Mouse (Mus musculus) central nervous system, embryonic 18 days (tissue): ENCODE measurements around the gene Serpinf2. TPM values are rescaled to one million over a fixed set of nuclear protein-coding genes. Genes with fewer than 3 reads are reported as not detected.

Source experiments
- polyA plus RNA-seq: library from polyadenylated mRNA; depleted of rRNA; stranded (reverse); fragments of >200 nt; gene quantifications from 2 replicates; pipeline ENCODE4 v1.2.3, GENCODE M21; 2012; rRNA removed

Gene Serpinf2
- 0.10 and 0.17 TPM in 2 replicates for polyA plus RNA-seq

DNA sequence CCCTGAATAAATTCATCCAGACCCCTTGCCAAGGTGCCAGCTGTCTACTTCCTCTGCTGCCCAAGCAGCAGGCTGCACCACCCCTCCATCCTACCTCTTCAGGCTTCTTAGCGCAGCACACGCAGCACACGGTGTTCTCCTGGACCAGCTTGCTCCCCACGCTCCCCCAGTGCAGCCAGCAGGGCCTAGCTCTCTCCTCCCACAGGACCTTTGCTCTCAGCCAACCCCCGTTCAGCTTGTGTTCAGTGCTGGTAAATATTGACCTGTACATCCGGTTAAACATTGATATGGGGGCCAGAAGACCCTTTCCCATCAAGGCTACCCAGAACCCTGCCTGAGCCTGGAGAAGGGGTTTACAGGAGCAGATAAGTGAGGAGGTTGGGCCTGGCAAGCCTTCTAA is at the start of gene Serpinf2:
Serpinf2 (minus strand) TSS at position 229 of the 400 bp plus-strand sequence.

DNA sequence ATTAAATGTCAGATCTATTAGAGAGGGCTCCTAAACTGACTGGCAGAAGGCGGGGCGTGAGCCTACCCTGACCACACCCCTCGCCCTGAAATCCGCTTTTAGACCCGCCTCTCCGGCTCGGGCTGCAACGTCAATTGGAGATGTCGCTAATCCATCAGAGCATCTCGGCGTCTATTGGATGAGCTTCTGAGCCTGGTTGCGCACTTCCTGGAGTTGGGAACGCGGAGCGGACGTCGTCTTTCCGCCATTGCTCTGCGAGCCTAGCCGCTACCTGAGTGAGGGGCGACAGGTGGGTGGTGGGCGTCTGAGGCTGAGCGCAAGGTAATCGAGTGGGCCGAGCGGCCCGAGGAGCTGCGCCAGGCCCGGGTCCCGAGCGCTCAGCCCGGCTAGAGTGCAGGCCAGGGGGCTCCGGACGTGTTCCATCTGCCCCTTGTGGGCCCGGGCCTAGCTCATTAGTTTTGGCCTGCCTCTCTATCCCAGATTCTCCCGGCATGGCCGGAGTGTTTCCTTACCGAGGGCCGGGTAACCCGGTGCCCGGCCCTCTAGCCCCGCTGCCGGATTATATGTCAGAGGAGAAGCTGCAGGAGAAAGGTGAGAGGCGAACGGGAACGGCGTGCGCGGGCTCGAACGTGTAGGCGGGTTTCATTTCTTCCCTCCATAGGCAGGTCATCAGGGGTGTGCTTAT is 47.4 kb upstream of the Serpinf2 start, which contains the start of gene Prpf8:
Prpf8 (plus strand) TSS at position 216 of the 685 bp plus-strand sequence.

DNA sequence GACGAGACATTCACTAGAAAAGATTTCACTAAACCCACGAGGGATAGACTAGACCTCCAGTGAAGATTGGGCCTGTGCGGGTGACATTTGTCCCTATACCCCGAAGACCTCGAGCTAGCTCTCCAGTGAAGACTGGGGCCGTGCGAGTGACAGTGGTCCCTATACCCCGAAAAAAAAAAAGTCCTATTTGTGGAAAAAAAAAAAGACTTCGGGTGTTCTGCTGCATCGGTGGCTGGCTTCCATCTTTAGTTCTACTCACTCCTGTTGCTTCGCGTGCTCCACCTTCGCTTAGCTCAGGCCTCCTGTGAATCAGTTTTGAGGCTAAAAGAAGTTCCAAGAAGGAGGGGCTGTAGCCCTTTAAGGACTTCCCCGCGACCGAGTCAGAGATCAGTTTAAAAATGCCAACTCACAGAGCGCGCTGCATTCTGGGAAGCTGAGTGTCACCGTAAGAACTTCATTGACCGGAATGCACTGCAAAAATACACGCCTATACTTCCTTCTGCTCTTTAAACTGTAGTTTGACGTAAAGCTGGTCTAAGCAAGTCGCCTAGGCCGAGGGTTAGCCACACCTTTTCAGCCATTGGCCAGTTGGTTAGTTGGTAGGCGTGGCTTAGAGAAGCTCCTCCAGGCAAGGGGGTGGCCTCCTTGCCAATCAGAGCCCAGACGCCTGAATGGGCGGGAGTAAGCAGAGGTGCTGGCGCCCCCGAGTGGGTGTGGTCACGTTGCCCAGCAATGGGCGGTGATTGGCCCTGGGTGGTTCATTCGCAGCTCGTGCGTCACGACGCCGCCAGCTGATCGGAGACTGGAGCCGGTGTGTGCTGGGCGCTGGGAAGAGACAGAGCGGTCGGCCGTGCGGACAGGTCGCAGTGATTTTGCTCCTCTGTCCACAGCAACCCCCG is 21.7 kb upstream of the Serpinf2 start, which contains the start of gene Tlcd2:
Tlcd2 (plus strand) TSS at position 872 of the 899 bp plus-strand sequence.

DNA sequence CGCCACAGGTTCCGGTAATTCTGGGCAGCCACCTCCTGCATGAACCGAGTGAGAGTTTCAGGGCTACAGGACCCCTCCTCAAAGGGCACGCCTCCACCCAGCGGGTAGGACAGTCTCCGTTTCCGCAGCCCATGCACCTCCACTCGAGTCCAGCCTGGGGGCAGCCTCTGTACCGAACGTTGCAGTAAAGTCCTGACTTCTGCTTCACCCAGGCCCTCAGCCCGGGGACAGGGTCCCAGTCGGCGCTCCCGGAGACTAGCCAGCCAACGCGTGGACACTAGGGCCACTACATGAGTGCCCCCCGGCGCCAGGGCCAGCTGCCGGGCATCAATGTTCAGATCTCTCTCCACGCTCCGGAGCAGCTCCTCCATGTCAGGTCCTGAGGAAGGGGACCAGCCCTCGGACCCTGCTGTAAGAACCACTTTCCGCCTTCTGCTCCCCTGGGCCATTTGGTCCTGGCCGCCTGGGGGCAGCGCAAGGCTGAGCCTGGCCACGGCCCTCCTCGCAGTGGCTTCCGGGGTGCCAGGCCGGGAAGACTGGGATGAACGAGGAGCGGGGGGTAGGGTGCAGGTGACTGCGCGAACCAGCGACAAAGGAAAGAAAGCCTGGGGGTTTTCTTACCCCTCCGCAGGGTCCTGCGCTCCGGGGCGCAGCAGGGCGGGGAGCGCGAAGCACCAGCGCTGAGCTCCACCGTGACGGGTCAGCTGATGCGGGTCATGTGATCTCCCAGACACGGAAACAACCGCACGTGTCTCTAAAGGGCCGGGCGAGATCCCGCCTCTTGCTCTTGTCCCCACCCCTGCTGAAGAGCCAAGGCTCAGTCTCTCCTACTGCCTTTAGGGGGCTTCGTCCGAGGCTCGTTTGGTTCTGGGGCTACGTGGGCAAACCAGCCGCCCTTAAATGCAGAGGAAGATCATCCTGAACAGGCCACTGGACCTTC is 14.9 kb upstream of the Serpinf2 start, which contains the start of gene Wdr81:
Wdr81 (minus strand) TSS at position 727 of the 940 bp plus-strand sequence.

DNA sequence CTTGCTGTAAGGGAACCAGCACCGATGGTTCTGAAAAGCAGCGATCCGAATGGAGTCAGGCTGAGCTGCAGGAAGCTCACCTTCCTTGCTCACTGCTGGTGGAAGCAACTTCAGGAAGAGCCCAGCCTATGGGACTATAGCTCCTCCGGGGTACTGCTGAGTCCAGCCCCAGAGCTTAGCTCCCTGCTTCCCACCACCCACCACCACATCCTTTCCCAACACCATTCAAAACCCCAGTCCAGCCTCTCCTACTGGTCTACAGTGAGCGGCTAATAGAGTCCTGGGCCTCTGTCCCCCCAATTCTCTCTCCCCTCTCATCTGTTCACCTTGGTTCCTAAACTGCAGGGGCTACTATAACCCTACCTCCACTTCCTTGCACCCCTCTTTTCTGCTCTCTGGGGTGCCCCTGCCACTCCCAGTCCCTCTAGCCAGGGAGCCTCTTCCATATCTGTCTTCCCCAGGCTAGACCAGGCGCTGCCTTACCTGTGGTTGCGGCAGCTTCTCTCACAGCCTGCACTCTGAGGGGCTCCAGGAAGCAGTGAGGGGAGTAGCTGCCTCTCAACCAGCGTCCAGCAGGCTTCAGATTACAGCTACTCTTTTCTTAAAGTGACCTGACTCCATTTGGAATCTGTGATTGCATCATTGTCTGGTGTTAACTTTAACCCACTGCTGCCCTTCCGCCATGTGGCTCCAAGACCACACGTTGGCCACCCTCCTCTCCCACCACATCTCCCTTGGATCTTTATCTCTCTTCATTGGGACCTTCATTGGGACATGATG is 17.2 kb downstream of the Serpinf2 start, which contains the start of gene Serpinf1:
Serpinf1 (minus strand) TSS at position 689 of the 780 bp plus-strand sequence.

Other genes starting within 250 kb of the Serpinf2 start
- gene Dph1, start 248.3 kb downstream of the Serpinf2 start, polyA plus RNA-seq, result 19.4 and 20.1 TPM in 2 replicates
- gene Rtn4rl1, start 245.8 kb downstream of the Serpinf2 start, polyA plus RNA-seq, result 9.8 and 10.2 TPM in 2 replicates
- 32.6 and 33.6 TPM in 2 replicates for gene Rpa1, start 91.3 kb downstream of the Serpinf2 start, polyA plus RNA-seq
- 10.7 and 11.0 TPM in 2 replicates for gene Smyd4, start 91.2 kb downstream of the Serpinf2 start, polyA plus RNA-seq
- 11.1 and 24.4 TPM in 2 replicates for gene Serpinf1, start 16.9 kb downstream of the Serpinf2 start, polyA plus RNA-seq
- 8.5 and 9.2 TPM in 2 replicates for gene Wdr81, start 15.1 kb upstream of the Serpinf2 start, polyA plus RNA-seq
- 0.54 and 0.78 TPM in 2 replicates for gene Tlcd2, start 22.1 kb upstream of the Serpinf2 start, polyA plus RNA-seq
- 112 and 116 TPM in 2 replicates for gene Prpf8, start 47.2 kb upstream of the Serpinf2 start, polyA plus RNA-seq
- gene Rilp, start 70.5 kb upstream of the Serpinf2 start, polyA plus RNA-seq, result 1.6 and 2.2 TPM in 2 replicates
- 3.5 and 3.6 TPM in 2 replicates for gene Scarf1, start 73.9 kb upstream of the Serpinf2 start, polyA plus RNA-seq
- gene Slc43a2, start 92.1 kb upstream of the Serpinf2 start, polyA plus RNA-seq, result 20.9 and 21.9 TPM in 2 replicates
- gene Pitpna, start 148.5 kb upstream of the Serpinf2 start, polyA plus RNA-seq, result 155 and 157 TPM in 2 replicates
- 59.9 and 63.8 TPM in 2 replicates for gene Inpp5k, start 191.4 kb upstream of the Serpinf2 start, polyA plus RNA-seq
- gene Myo1c, start 210.9 kb upstream of the Serpinf2 start, polyA plus RNA-seq, result 23.7 and 25.9 TPM in 2 replicates
- 83.2 and 89.4 TPM in 2 replicates for gene Crk, start 239.7 kb upstream of the Serpinf2 start, polyA plus RNA-seq